Mouse (Mus musculus): ENCODE data around the gene 2310033P09Rik. TPM values are rescaled to one million over a fixed set of nuclear protein-coding genes. Genes with fewer than 3 reads are reported as not detected.

2310033P09Rik gene
- polyA plus RNA-seq, 1 experiment from 2014 or later, result 25.0 TPM

- peak; percentile 86 for DNase-seq (ENCODE audit: low spot score)
- peak overlapping the region; percentile 85 for H3K4me2 ChIP-seq (replicated peaks)
- H3K4me3 ChIP-seq (replicated peaks; ENCODE audit: low read length), result peak overlapping the region; percentile 62
- H3K4me1 ChIP-seq (replicated peaks; ENCODE audit: control insufficient read depth, insufficient read depth, low read length), result peaks cover 13% of the 10 kb centered on the region
- H3K36me3 ChIP-seq (replicated peaks; ENCODE audit: control insufficient read depth, insufficient read depth), result peaks cover 4% of the 10 kb centered on the region
- H3K27me3 ChIP-seq (ENCODE audit: control insufficient read depth, insufficient read depth, low read length), result no peaks in the 10 kb centered on the region
- H3K9me3 ChIP-seq (ENCODE audit: control insufficient read depth, low read length), result no peaks in the 10 kb centered on the region
- WGBS, result under 1% methylated on average over 58 of the region's 59 CpGs
- ATAC-seq (ENCODE audit: low FRiP score), result peak; percentile 94
- H3K9ac ChIP-seq, result peak overlapping the region; percentile 85
- H3K27ac ChIP-seq, result peak overlapping the region; percentile 91
Measured at GRCm38 (mm10) chr11:59191231-59192058, 16.7 kb upstream of the 2310033P09Rik start.

- peak within 1 kb of the TSS; percentile 85 for H3K9ac ChIP-seq
- ATAC-seq (ENCODE audit: low FRiP score), result peak; percentile 31; the same call in 1 of the 2 replicates
- H3K27me3 ChIP-seq (ENCODE audit: control insufficient read depth, insufficient read depth, low read length), result no peaks in the 10 kb centered on the region
- peaks cover 13% of the 10 kb centered on the region for H3K4me1 ChIP-seq (replicated peaks; ENCODE audit: control insufficient read depth, insufficient read depth, low read length)
- H3K36me3 ChIP-seq (replicated peaks; ENCODE audit: control insufficient read depth, insufficient read depth), result no peaks in the 10 kb centered on the region
- H3K4me2 ChIP-seq (replicated peaks), result peak within 1 kb of the TSS; percentile 85
- H3K9me3 ChIP-seq (ENCODE audit: control insufficient read depth, low read length), result no peaks in the 10 kb centered on the region
- 6% methylated on average over 16 of the region's 16 CpGs for WGBS
- no peak for DNase-seq (ENCODE audit: low spot score)
- peak within 1 kb of the TSS; percentile 62 for H3K4me3 ChIP-seq (replicated peaks; ENCODE audit: low read length)
- peak within 1 kb of the TSS; percentile 91 for H3K27ac ChIP-seq
Measured at GRCm38 (mm10) chr11:59192059-59192386, 16.1 kb upstream of the 2310033P09Rik start, which contains the start of gene Guk1. Gene Guk1, minus strand, starts transcription at chr11:59192212.

GRCm38 (mm10) chr11:59196230-59196629 lies 11.9 kb upstream of the 2310033P09Rik start:
- DNase-seq (ENCODE audit: low spot score) (no peak), ATAC-seq (ENCODE audit: low FRiP score) (no peak)
- Histone ChIP-seq H3K4me2 (replicated peaks) (no peak overlapping the region), H3K27me3 (ENCODE audit: control insufficient read depth, insufficient read depth, low read length) (no peaks in the 10 kb centered on the region), H3K4me1 (replicated peaks; ENCODE audit: control insufficient read depth, insufficient read depth, low read length) (peaks cover 7% of the 10 kb centered on the region), H3K36me3 (replicated peaks; ENCODE audit: control insufficient read depth, insufficient read depth) (0 out of 2 replicates have a peak, but pooled peaks cover 5% of the 10 kb centered on the region), H3K4me3 (replicated peaks; ENCODE audit: low read length) (no peak overlapping the region), H3K27ac (no peak overlapping the region), H3K9ac (no peak overlapping the region), H3K9me3 (ENCODE audit: control insufficient read depth, low read length) (no peaks in the 10 kb centered on the region)

- no peaks in the 10 kb centered on the region for H3K27me3 ChIP-seq (ENCODE audit: control insufficient read depth, insufficient read depth, low read length)
- peak overlapping the region; percentile 55; the same call in 1 of the 2 replicates for H3K27ac ChIP-seq
- no peak for DNase-seq (ENCODE audit: low spot score)
- peak overlapping the region; percentile 91 for H3K4me2 ChIP-seq (replicated peaks)
- H3K4me1 ChIP-seq (replicated peaks; ENCODE audit: control insufficient read depth, insufficient read depth, low read length), result peaks cover 15% of the 10 kb centered on the region
- 38% methylated on average over 16 of the region's 16 CpGs for WGBS
- peaks cover 27% of the 10 kb centered on the region for H3K36me3 ChIP-seq (replicated peaks; ENCODE audit: control insufficient read depth, insufficient read depth)
- no peak for ATAC-seq (ENCODE audit: low FRiP score)
- no peaks in the 10 kb centered on the region for H3K9me3 ChIP-seq (ENCODE audit: control insufficient read depth, low read length)
- peak overlapping the region; percentile 80 for H3K9ac ChIP-seq
- peak overlapping the region; percentile 83 for H3K4me3 ChIP-seq (replicated peaks; ENCODE audit: low read length)
Measured at GRCm38 (mm10) chr11:59201216-59202002, 6.7 kb upstream of the 2310033P09Rik start.

GRCm38 (mm10) chr11:59202081-59202995 lies 5.8 kb upstream of the 2310033P09Rik start, which contains the start of gene Mrpl55:
Gene Mrpl55, plus strand, starts transcription at chr11:59202486.
- DNase-seq (ENCODE audit: low spot score) (peak; percentile 97), ATAC-seq (ENCODE audit: low FRiP score) (peak; percentile 93)
- Histone ChIP-seq H3K4me1 (replicated peaks; ENCODE audit: control insufficient read depth, insufficient read depth, low read length) (peaks cover 15% of the 10 kb centered on the region), H3K27me3 (ENCODE audit: control insufficient read depth, insufficient read depth, low read length) (no peaks in the 10 kb centered on the region), H3K9ac (peak within 1 kb of the TSS; percentile 80), H3K4me3 (replicated peaks; ENCODE audit: low read length) (peak within 1 kb of the TSS; percentile 83), H3K9me3 (ENCODE audit: control insufficient read depth, low read length) (no peaks in the 10 kb centered on the region), H3K36me3 (replicated peaks; ENCODE audit: control insufficient read depth, insufficient read depth) (peaks cover 35% of the 10 kb centered on the region), H3K4me2 (replicated peaks) (peak within 1 kb of the TSS; percentile 91), H3K27ac (peak within 1 kb of the TSS; percentile 65)
- under 1% methylated on average over 63 of the region's 63 CpGs for WGBS

GRCm38 (mm10) chr11:59209003-59209441 lies 901 bp downstream of the 2310033P09Rik start:
- H3K27me3 ChIP-seq (ENCODE audit: control insufficient read depth, insufficient read depth, low read length), result no peaks in the 10 kb centered on the region
- peak overlapping the region; percentile 77 for H3K9ac ChIP-seq
- 12% methylated on average over 18 of the region's 18 CpGs for WGBS
- ATAC-seq (ENCODE audit: low FRiP score) (peak; percentile 63), DNase-seq (ENCODE audit: low spot score) (peak; percentile 49)
- H3K4me2 ChIP-seq (replicated peaks), result peak overlapping the region; percentile 91
- peaks cover 17% of the 10 kb centered on the region for H3K4me1 ChIP-seq (replicated peaks; ENCODE audit: control insufficient read depth, insufficient read depth, low read length)
- peaks cover 72% of the 10 kb centered on the region for H3K36me3 ChIP-seq (replicated peaks; ENCODE audit: control insufficient read depth, insufficient read depth)
- H3K27ac ChIP-seq, result peak overlapping the region; percentile 87
- H3K9me3 ChIP-seq (ENCODE audit: control insufficient read depth, low read length), result no peaks in the 10 kb centered on the region
- peak overlapping the region; percentile 69 for H3K4me3 ChIP-seq (replicated peaks; ENCODE audit: low read length)

- Histone ChIP-seq H3K4me3 (replicated peaks; ENCODE audit: low read length) (peak overlapping the region; percentile 69; the same call in 1 of the 2 replicates), H3K9ac (no peak overlapping the region), H3K4me1 (replicated peaks; ENCODE audit: control insufficient read depth, insufficient read depth, low read length) (peaks cover 17% of the 10 kb centered on the region), H3K27ac (no peak overlapping the region), H3K9me3 (ENCODE audit: control insufficient read depth, low read length) (no peaks in the 10 kb centered on the region), H3K27me3 (ENCODE audit: control insufficient read depth, insufficient read depth, low read length) (no peaks in the 10 kb centered on the region), H3K36me3 (replicated peaks; ENCODE audit: control insufficient read depth, insufficient read depth) (peaks cover 70% of the 10 kb centered on the region), H3K4me2 (replicated peaks) (peak overlapping the region; percentile 91)
- ATAC-seq (ENCODE audit: low FRiP score) (no peak), DNase-seq (ENCODE audit: low spot score) (no peak)
- WGBS, result 58% methylated on average over 5 of the region's 5 CpGs
Measured at GRCm38 (mm10) chr11:59209580-59209979, 1.5 kb downstream of the 2310033P09Rik start.

- H3K4me1 ChIP-seq (replicated peaks; ENCODE audit: control insufficient read depth, insufficient read depth, low read length), result peaks cover 17% of the 10 kb centered on the region
- DNase-seq (ENCODE audit: low spot score), result no peak
- H3K27me3 ChIP-seq (ENCODE audit: control insufficient read depth, insufficient read depth, low read length), result no peaks in the 10 kb centered on the region
- H3K4me2 ChIP-seq (replicated peaks), result no peak overlapping the region
- H3K9ac ChIP-seq, result no peak overlapping the region
- WGBS, result 88% methylated on average over 4 of the region's 4 CpGs
- ATAC-seq (ENCODE audit: low FRiP score), result no peak
- no peak overlapping the region for H3K4me3 ChIP-seq (replicated peaks; ENCODE audit: low read length)
- H3K27ac ChIP-seq, result no peak overlapping the region
- peaks cover 68% of the 10 kb centered on the region for H3K36me3 ChIP-seq (replicated peaks; ENCODE audit: control insufficient read depth, insufficient read depth)
- no peaks in the 10 kb centered on the region for H3K9me3 ChIP-seq (ENCODE audit: control insufficient read depth, low read length)
Measured at GRCm38 (mm10) chr11:59210020-59210419, 1.9 kb downstream of the 2310033P09Rik start.
